Mouse (Mus musculus) hindbrain, embryonic 11.5 days (tissue): ENCODE measurements around the gene Pcyt1a. TPM values are rescaled to one million over a fixed set of nuclear protein-coding genes. Genes with fewer than 3 reads are reported as not detected.
A peak's percentile ranks its signal among the peaks of the same experiment; 100 is the strongest.

Experiments used
- ATAC-seq: fragments of 200-750 bp; cut with Nextera tagmentation; 2 replicates; pipeline ENCODE4 v1.8.0; 2017; ENCODE audit warnings: mild to moderate bottlenecking, moderate TSS enrichment, moderate library complexity; ENCODE audit not compliant: low FRiP score
- DNase-seq: peaks from one replicate; pipeline ENCODE4 v3.0.0-alpha.2; 2015; ENCODE audit warnings: low spot score
- H3K27ac ChIP-seq: fragments of 300-500 bp; sonication (generic); 2 replicates; pipeline ENCODE4 v1.5.1; 2014; ENCODE audit warnings: mild to moderate bottlenecking, low read depth, low read length
- H3K27me3 ChIP-seq: fragments of 300-500 bp; sonication (generic); 2 replicates; pipeline ENCODE4 v1.6.1; 2014; ENCODE audit warnings: mild to moderate bottlenecking, low read length, moderate library complexity, mixed read lengths; ENCODE audit not compliant: control insufficient read depth, insufficient read depth
- H3K36me3 ChIP-seq: fragments of 300-500 bp; sonication (generic); 2 replicates; pipeline ENCODE4 v1.6.1; 2014; ENCODE audit warnings: mild to moderate bottlenecking, low read length, moderate library complexity, mixed read lengths; ENCODE audit not compliant: control insufficient read depth, insufficient read depth
- H3K4me1 ChIP-seq: fragments of 300-500 bp; sonication (generic); replicated peaks from 2 replicates; pipeline ENCODE4 v1.6.1; 2014; ENCODE audit warnings: low read length, mixed read lengths; ENCODE audit not compliant: control insufficient read depth, insufficient read depth
- H3K4me2 ChIP-seq: fragments of 300-500 bp; sonication (generic); replicated peaks from 2 replicates; pipeline ENCODE4 v1.6.1; 2014; ENCODE audit warnings: mild to moderate bottlenecking, low read depth, low read length
- H3K4me3 ChIP-seq: fragments of 300-500 bp; sonication (generic); 2 replicates; pipeline ENCODE4 v1.5.1; 2014; ENCODE audit warnings: low read depth, low read length
- H3K9ac ChIP-seq: fragments of 300-500 bp; sonication (generic); 2 replicates; pipeline ENCODE4 v1.6.1; 2014; ENCODE audit warnings: low read depth, low read length
- H3K9me3 ChIP-seq: fragments of 300-500 bp; sonication (generic); 2 replicates; pipeline ENCODE4 v1.6.1; 2016; ENCODE audit warnings: low read length; ENCODE audit not compliant: control insufficient read depth
- WGBS: fragments of 180-500 bp; shearing (Covaris S2); extraction: QIAGEN DNeasy Blood & Tissue Kit; methylation state at CpG from one replicate; pipeline ENCODE4 v1.1.7; 2014; 5-methylcytosine and 5-hydroxymethylcytosine counted together
- polyA plus RNA-seq: library from polyadenylated mRNA; unstranded; fragments of >200 nt; fragmentation: Nextera tagmentation; extraction: Ambion mirVana; gene quantifications from 2 replicates; pipeline ENCODE4 v1.2.1, GENCODE M21; 2014

Gene Pcyt1a
- polyA plus RNA-seq, 1 experiment from 2014 or later, result 41.8 TPM

DNA sequence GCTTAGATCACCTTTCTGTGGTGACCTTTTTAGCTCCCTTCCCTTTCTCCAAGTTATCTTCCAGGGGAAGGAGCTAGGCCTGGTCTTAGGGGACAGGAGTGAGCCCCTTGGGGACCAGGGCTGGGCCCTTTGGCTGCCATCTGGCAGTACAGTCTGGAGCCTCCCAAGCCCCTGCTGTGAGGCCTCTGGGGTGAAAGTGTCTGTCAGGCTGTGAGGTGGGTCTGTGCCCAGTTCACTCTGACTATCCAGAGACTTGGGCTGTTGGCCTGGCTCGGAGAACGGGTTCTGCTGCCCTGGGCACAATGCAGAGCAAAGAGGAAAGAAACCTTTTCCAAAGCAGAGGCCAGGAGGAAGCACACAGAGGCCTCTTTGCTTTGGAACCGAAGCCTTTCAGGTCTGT is 82.2 kb downstream of the Pcyt1a start:
- H3K4me1 ChIP-seq, result peaks cover 8% of the 10 kb centered on the region; the same call in 1 of the 2 replicates
- DNase-seq (no peak), ATAC-seq (no peak)
- no peak overlapping the region for H3K27ac ChIP-seq
- no peak overlapping the region for H3K9ac ChIP-seq
- no peaks in the 10 kb centered on the region for H3K9me3 ChIP-seq
- 71% methylated on average over 3 of the region's 3 CpGs for WGBS
- H3K36me3 ChIP-seq, result no peaks in the 10 kb centered on the region
- H3K27me3 ChIP-seq, result no peaks in the 10 kb centered on the region
- H3K4me3 ChIP-seq, result no peak overlapping the region
- no peak overlapping the region for H3K4me2 ChIP-seq

- Histone ChIP-seq H3K4me1 (peaks cover 8% of the 10 kb centered on the region; the same call in 1 of the 2 replicates), H3K9me3 (no peaks in the 10 kb centered on the region), H3K36me3 (no peaks in the 10 kb centered on the region), H3K9ac (no peak overlapping the region), H3K4me2 (no peak overlapping the region), H3K27ac (no peak overlapping the region), H3K27me3 (no peaks in the 10 kb centered on the region), H3K4me3 (no peak overlapping the region)
- WGBS, result 87% methylated on average over 6 of the region's 6 CpGs
- DNase-seq (no peak), ATAC-seq (no peak)
Measured at GRCm38 (mm10) chr16:32513401-32513800, 82.7 kb downstream of the Pcyt1a start.

DNA sequence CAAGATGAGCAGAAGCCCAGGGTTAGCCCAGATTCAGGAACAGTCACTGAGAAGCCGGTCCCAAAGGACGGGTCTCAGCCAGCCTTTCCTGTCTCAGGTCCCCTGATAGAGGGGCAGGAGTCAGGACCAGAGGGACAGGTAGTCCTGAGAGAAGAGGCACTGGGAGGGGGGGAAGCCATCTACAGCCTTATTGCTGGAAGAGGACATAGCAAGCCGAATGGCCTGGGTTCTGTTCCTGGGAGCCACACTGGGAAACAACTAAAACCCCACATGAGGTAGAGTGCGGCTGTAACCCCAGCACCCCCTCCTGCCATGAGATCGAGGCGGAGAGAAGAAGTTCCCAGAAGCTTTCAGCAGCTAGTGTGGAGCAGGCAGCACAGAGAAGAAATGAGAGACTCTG is 83.2 kb downstream of the Pcyt1a start:
- H3K36me3 ChIP-seq, result no peaks in the 10 kb centered on the region
- H3K9me3 ChIP-seq, result no peaks in the 10 kb centered on the region
- no peak overlapping the region for H3K4me3 ChIP-seq
- ATAC-seq (no peak), DNase-seq (no peak)
- peaks cover 8% of the 10 kb centered on the region; the same call in 1 of the 2 replicates for H3K4me1 ChIP-seq
- H3K9ac ChIP-seq, result no peak overlapping the region
- WGBS, result 93% methylated on average over 6 of the region's 6 CpGs
- H3K4me2 ChIP-seq, result no peak overlapping the region
- H3K27me3 ChIP-seq, result no peaks in the 10 kb centered on the region
- no peak overlapping the region for H3K27ac ChIP-seq

- WGBS, result 16% methylated on average over 21 of the region's 21 CpGs
- peak; percentile 76 for DNase-seq
- peak overlapping the region; percentile 14; the same call in 1 of the 2 replicates for H3K4me3 ChIP-seq
Measured at GRCm38 (mm10) chr16:32516006-32516962, 85.6 kb downstream of the Pcyt1a start.

DNA sequence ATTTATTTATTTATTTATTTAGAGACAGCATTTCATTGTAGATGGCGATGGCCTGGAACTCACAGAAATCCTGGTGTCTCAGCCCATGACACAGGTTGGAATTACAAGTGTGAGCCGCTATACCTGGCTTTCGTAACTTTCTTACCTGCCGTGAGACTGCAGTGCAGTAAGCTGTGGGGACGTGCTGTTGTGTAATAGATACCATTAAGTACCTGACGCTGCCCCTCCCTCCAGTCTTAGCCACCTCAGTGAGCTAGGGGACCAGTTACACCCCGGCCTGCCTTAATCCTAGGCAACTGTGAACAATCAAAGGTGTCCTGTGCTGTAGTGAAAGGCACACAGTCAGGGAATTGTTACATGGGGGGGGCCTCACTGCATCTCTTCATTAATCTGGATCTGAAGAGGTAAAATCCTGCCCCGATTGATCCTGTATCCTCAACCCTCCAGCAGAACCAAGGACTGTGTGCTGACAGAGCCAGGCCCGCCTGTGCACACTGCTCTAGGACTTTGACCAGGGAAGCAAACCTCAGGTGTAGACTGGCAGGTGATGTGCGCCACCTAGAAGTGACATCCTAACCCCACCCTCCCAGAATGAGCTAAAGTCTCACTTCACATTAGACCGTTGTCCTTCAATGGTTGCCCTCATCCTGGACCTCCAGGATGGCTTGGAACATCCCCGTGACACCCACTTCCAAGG is 87.2 kb downstream of the Pcyt1a start:
- H3K36me3 ChIP-seq, result no peaks in the 10 kb centered on the region

More at GRCm38 (mm10) chr16:32516006-32516962, 85.6 kb downstream of the Pcyt1a start:
- peak; percentile 94 for ATAC-seq
- no peaks in the 10 kb centered on the region for H3K36me3 ChIP-seq
- H3K9me3 ChIP-seq, result no peaks in the 10 kb centered on the region
- peak overlapping the region; percentile 26 for H3K4me2 ChIP-seq
- peaks cover 8% of the 10 kb centered on the region; the same call in 1 of the 2 replicates for H3K4me1 ChIP-seq
- H3K27ac ChIP-seq, result peak overlapping the region; percentile 95
- no peaks in the 10 kb centered on the region for H3K27me3 ChIP-seq
- peak overlapping the region; percentile 62 for H3K9ac ChIP-seq

GRCm38 (mm10) chr16:32519656-32520371 is 89.1 kb downstream of the Pcyt1a start:
- no peak overlapping the region for H3K9ac ChIP-seq
- no peak overlapping the region for H3K27ac ChIP-seq
- no peak overlapping the region for H3K4me2 ChIP-seq
- H3K4me3 ChIP-seq, result no peak overlapping the region
- ATAC-seq (no peak), DNase-seq (no peak)
- H3K9me3 ChIP-seq, result no peaks in the 10 kb centered on the region
- 87% methylated on average over 15 of the region's 15 CpGs for WGBS
- H3K4me1 ChIP-seq, result peaks cover 8% of the 10 kb centered on the region
- H3K36me3 ChIP-seq, result no peaks in the 10 kb centered on the region
- no peaks in the 10 kb centered on the region for H3K27me3 ChIP-seq

More for the DNA sequence above, 87.2 kb downstream of the Pcyt1a start:
- peaks cover 8% of the 10 kb centered on the region; the same call in 1 of the 2 replicates for H3K4me1 ChIP-seq
- H3K27ac ChIP-seq, result no peak overlapping the region
- H3K4me2 ChIP-seq, result no peak overlapping the region
- H3K4me3 ChIP-seq, result no peak overlapping the region
- DNase-seq (no peak), ATAC-seq (no peak)
- H3K9ac ChIP-seq, result no peak overlapping the region
- no peaks in the 10 kb centered on the region for H3K27me3 ChIP-seq
- no peaks in the 10 kb centered on the region for H3K9me3 ChIP-seq
- WGBS, result 85% methylated on average over 12 of the region's 12 CpGs

- Histone ChIP-seq H3K9ac (no peak overlapping the region), H3K27ac (no peak overlapping the region)
Measured at GRCm38 (mm10) chr16:32520372-32520748, 89.6 kb downstream of the Pcyt1a start.

GRCm38 (mm10) chr16:32522578-32523194 is 92.0 kb downstream of the Pcyt1a start:
- no peak overlapping the region for H3K4me2 ChIP-seq
- no peaks in the 10 kb centered on the region for H3K36me3 ChIP-seq
- no peak for DNase-seq
- no peak overlapping the region for H3K9ac ChIP-seq
- H3K4me3 ChIP-seq, result no peak overlapping the region
- H3K4me1 ChIP-seq, result no peaks in the 10 kb centered on the region; the same call in 1 of the 2 replicates
- H3K9me3 ChIP-seq, result no peaks in the 10 kb centered on the region
- ATAC-seq, result no peak
- 90% methylated on average over 6 of the region's 6 CpGs for WGBS
- H3K27me3 ChIP-seq, result no peaks in the 10 kb centered on the region
- no peak overlapping the region for H3K27ac ChIP-seq

More at GRCm38 (mm10) chr16:32520372-32520748, 89.6 kb downstream of the Pcyt1a start:
- Histone ChIP-seq H3K4me3 (no peak overlapping the region), H3K27me3 (no peaks in the 10 kb centered on the region), H3K4me1 (peaks cover 8% of the 10 kb centered on the region), H3K9me3 (no peaks in the 10 kb centered on the region), H3K4me2 (no peak overlapping the region), H3K36me3 (no peaks in the 10 kb centered on the region)
- WGBS, result 65% methylated on average over 9 of the region's 9 CpGs
- DNase-seq, result no peak
- ATAC-seq, result no peak
